Mouse (Mus musculus) lung, adult 2 months (tissue): ENCODE results near the gene Cenpu.

ENCODE experiments used
- CTCF ChIP-seq: fragments of 200-500 bp; IDR thresholded peaks from 2 replicates; pipeline ENCODE4 v1.5.1; 2011; ENCODE audit warnings: mild to moderate bottlenecking, low read length, control low read depth; ENCODE audit not compliant: insufficient read depth
- POLR2A ChIP-seq: fragments of 200-500 bp; IDR thresholded peaks from 2 replicates; pipeline ENCODE4 v1.6.1; 2011; ENCODE audit warnings: low read depth, mild to moderate bottlenecking, control low read depth, low read length, borderline replicate concordance; ENCODE audit errors: extremely low read depth

GRCm38 (mm10) chr8:46551029-46551428 is 799 bp upstream of the Cenpu start:
- TF ChIP-seq CTCF = no peak
- TF ChIP-seq POLR2A = no peak
